Mouse (Mus musculus) lung, embryonic 14.5 days (tissue): ENCODE measurements around the gene Tmcc3. TPM values are rescaled to one million over a fixed set of nuclear protein-coding genes. Genes with fewer than 3 reads are reported as not detected.

Experiments used
- ATAC-seq: fragments of 200-750 bp; cut with Nextera tagmentation; 2 replicates; pipeline ENCODE4 v1.8.0; 2017; ENCODE audit warnings: mild to moderate bottlenecking, moderate TSS enrichment, moderate library complexity; ENCODE audit not compliant: insufficient read depth
- DNase-seq: peaks from one replicate; pipeline ENCODE4 v3.0.0-alpha.2; 2015
- H3K27ac ChIP-seq: fragments of 300-500 bp; sonication (generic); 2 replicates; pipeline ENCODE4 v1.5.1; 2014; ENCODE audit warnings: low read depth, mild to moderate bottlenecking, moderate library complexity
- H3K27me3 ChIP-seq: fragments of 300-500 bp; sonication (generic); 2 replicates; pipeline ENCODE4 v1.6.1; 2014; ENCODE audit warnings: low read length, control low read depth; ENCODE audit not compliant: insufficient read depth
- H3K36me3 ChIP-seq: fragments of 300-500 bp; sonication (generic); 2 replicates; pipeline ENCODE4 v1.6.1; 2014; ENCODE audit warnings: control low read depth; ENCODE audit not compliant: insufficient read depth
- H3K4me1 ChIP-seq: fragments of 300-500 bp; sonication (generic); 2 replicates; pipeline ENCODE4 v1.6.1; 2014; ENCODE audit warnings: antibody characterized with exemption, control low read depth; ENCODE audit not compliant: insufficient read depth
- H3K4me2 ChIP-seq: fragments of 300-500 bp; sonication (generic); 2 replicates; pipeline ENCODE4 v1.6.1; 2014; ENCODE audit warnings: mild to moderate bottlenecking
- H3K4me3 ChIP-seq: fragments of 300-500 bp; sonication (generic); 2 replicates; pipeline ENCODE4 v1.5.1; 2014; ENCODE audit warnings: low read depth, low read length
- H3K9ac ChIP-seq: fragments of 300-500 bp; sonication (generic); 2 replicates; pipeline ENCODE4 v1.6.1; 2014
- H3K9me3 ChIP-seq: fragments of 300-500 bp; sonication (generic); 2 replicates; pipeline ENCODE4 v1.6.1; 2016; ENCODE audit warnings: low read depth, low read length, control low read depth
- CTCF ChIP-seq: IDR thresholded peaks from 2 replicates; pipeline ENCODE4 v1.5.1; 2016; ENCODE audit warnings: antibody characterized with exemption, low read depth
- WGBS: fragments of 180-500 bp; shearing (Covaris S2); extraction: QIAGEN DNeasy Blood & Tissue Kit; methylation state at CpG from one replicate; pipeline ENCODE4 v1.1.7; 2014; 5-methylcytosine and 5-hydroxymethylcytosine counted together
- polyA plus RNA-seq: library from polyadenylated mRNA; unstranded; fragments of >200 nt; fragmentation: Nextera tagmentation; extraction: Ambion mirVana; gene quantifications from 2 replicates; pipeline ENCODE4 v1.2.1, GENCODE M21; 2014

Gene Tmcc3
- polyA plus RNA-seq, 1 experiment from 2014 or later = 5.3 TPM

- 38% methylated on average over 6 of the region's 6 CpGs for WGBS
Measured at GRCm38 (mm10) chr10:94557428-94558149, 245.8 kb downstream of the Tmcc3 start.

DNA sequence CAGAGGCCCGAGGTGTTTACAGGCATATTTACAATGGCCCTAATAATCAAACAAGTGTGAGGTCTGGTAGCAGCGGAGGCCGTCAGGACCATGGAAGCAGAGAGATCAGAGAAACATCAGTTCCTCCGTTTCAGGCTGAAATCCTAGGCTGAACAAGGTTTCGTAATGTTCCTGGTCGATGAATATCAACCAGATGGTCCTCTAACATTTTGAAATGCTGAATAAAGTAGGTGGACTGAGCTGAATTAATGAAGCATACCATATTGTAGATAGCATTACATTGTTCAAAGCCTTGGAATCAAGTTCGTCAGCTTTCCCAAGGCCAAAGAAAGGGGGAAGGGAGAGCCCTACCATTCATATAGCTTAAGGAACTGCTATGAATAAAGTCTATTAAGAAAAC lies 247.1 kb downstream of the Tmcc3 start:
- DNase-seq (no peak), ATAC-seq (no peak)
- Histone ChIP-seq H3K9ac (no peak overlapping the region), H3K9me3 (no peaks in the 10 kb centered on the region), H3K4me2 (no peak overlapping the region), H3K4me3 (no peak overlapping the region), H3K36me3 (no peaks in the 10 kb centered on the region), H3K4me1 (0 out of 2 replicates have a peak, but pooled peaks cover 6% of the 10 kb centered on the region), H3K27me3 (no peaks in the 10 kb centered on the region), H3K27ac (no peak overlapping the region)
- 79% methylated on average over 7 of the region's 7 CpGs for WGBS
- no peak for TF ChIP-seq CTCF

More at GRCm38 (mm10) chr10:94557428-94558149, 245.8 kb downstream of the Tmcc3 start:
- ATAC-seq (peak; percentile 58; the same call in 1 of the 2 replicates), DNase-seq (peak; percentile 43)
- Histone ChIP-seq H3K4me3 (no peak overlapping the region), H3K27ac (no peak overlapping the region), H3K4me1 (0 out of 2 replicates have a peak, but pooled peaks cover 6% of the 10 kb centered on the region), H3K9me3 (no peaks in the 10 kb centered on the region), H3K4me2 (no peak overlapping the region), H3K9ac (no peak overlapping the region), H3K36me3 (no peaks in the 10 kb centered on the region), H3K27me3 (no peaks in the 10 kb centered on the region)
- TF ChIP-seq CTCF = no peak

DNA sequence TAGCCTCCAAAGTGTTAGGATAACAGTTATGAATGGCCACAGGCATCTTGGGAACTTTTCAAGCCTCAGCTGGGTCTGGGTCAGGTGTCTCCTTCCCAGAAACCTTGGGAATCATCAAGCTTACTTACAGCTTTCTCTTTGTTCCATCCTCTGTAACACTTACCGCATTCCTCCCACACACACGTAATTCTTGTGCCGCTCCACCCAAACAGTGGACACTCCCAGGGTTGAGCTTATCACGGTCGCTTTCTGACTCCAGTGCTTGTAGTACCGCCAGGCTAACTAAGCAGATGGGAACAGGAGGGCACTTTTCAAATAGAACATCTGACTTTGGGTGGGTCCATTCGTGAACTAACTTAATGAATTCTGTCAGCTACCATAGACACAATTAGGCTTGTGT lies 249.6 kb downstream of the Tmcc3 start:
- DNase-seq = no peak
- H3K27ac ChIP-seq = no peak overlapping the region
- no peak for ATAC-seq

GRCm38 (mm10) chr10:94562188-94562587 lies 250.4 kb downstream of the Tmcc3 start:
- WGBS = 18% methylated on average over 1 of the region's 1 CpGs
- H3K4me1 ChIP-seq = 0 out of 2 replicates have a peak, but pooled peaks cover 6% of the 10 kb centered on the region
- peak; percentile 55 for DNase-seq

More for the DNA sequence above, 249.6 kb downstream of the Tmcc3 start:
- Histone ChIP-seq H3K4me2 (no peak overlapping the region), H3K9ac (no peak overlapping the region), H3K27me3 (no peaks in the 10 kb centered on the region), H3K36me3 (no peaks in the 10 kb centered on the region), H3K9me3 (no peaks in the 10 kb centered on the region), H3K4me3 (no peak overlapping the region), H3K4me1 (0 out of 2 replicates have a peak, but pooled peaks cover 6% of the 10 kb centered on the region)
- WGBS = 49% methylated on average over 7 of the region's 7 CpGs
- TF ChIP-seq CTCF = no peak

DNA sequence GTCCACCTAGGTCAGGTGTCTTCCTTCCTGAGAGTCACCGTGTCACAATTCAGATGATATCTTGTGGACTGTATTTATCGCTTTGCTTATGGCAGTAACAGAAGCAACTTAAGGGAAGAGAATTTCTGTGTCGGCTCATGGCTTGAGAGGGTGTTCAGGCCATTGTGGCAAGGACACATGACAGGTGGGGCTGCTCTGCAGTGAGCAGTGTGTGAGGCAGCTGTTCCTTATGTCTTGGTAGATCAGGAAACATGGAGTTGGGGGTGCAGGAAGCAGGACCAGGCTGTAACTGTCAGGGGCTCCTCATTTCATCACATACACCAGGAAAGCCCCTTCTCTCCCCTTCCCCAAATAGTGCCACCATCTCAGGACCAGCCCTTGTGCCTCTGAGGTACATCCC lies 251.2 kb downstream of the Tmcc3 start:
- 0 out of 2 replicates have a peak, but pooled peaks cover 1% of the 10 kb centered on the region for H3K4me1 ChIP-seq
- ATAC-seq (no peak), DNase-seq (no peak)
- H3K27me3 ChIP-seq = no peaks in the 10 kb centered on the region
- H3K27ac ChIP-seq = no peak overlapping the region
- WGBS = 74% methylated on average over 3 of the region's 3 CpGs
- no peak overlapping the region for H3K9ac ChIP-seq
- no peak overlapping the region for H3K4me3 ChIP-seq
- TF ChIP-seq CTCF = no peak
- H3K36me3 ChIP-seq = no peaks in the 10 kb centered on the region
- no peak overlapping the region for H3K4me2 ChIP-seq
- H3K9me3 ChIP-seq = no peaks in the 10 kb centered on the region

More at GRCm38 (mm10) chr10:94562188-94562587, 250.4 kb downstream of the Tmcc3 start:
- peak; percentile 54 for TF ChIP-seq CTCF
- Histone ChIP-seq H3K27me3 (no peaks in the 10 kb centered on the region), H3K9me3 (no peaks in the 10 kb centered on the region), H3K36me3 (no peaks in the 10 kb centered on the region), H3K27ac (no peak overlapping the region), H3K4me2 (no peak overlapping the region), H3K4me3 (no peak overlapping the region), H3K9ac (no peak overlapping the region)
- ATAC-seq = no peak

GRCm38 (mm10) chr10:94565410-94566221 lies 253.9 kb downstream of the Tmcc3 start:
- 32% methylated on average over 7 of the region's 7 CpGs for WGBS
- DNase-seq (no peak), ATAC-seq (no peak)
- H3K4me3 ChIP-seq = no peak overlapping the region
- no peaks in the 10 kb centered on the region for H3K27me3 ChIP-seq
- H3K27ac ChIP-seq = peak overlapping the region; percentile 34; the same call in 1 of the 2 replicates
- no peak overlapping the region for H3K9ac ChIP-seq
- no peaks in the 10 kb centered on the region for H3K36me3 ChIP-seq
- no peaks in the 10 kb centered on the region for H3K9me3 ChIP-seq
- no peak for TF ChIP-seq CTCF
- no peaks in the 10 kb centered on the region for H3K4me1 ChIP-seq
- H3K4me2 ChIP-seq = no peak overlapping the region
